Mouse (Mus musculus) limb, embryonic 11.5 days (tissue): Measurements from ENCODE around the gene 9430038I01Rik. TPM values are rescaled to one million over a fixed set of nuclear protein-coding genes. Genes with fewer than 3 reads are reported as not detected.
"Not testable (repeated sequence)": the region's sequence is repeated elsewhere in the genome, so short reads cannot be mapped to it uniquely, and the experiment has no call there.

ENCODE experiments used
- ATAC-seq: fragments of 200-750 bp; cut with Nextera tagmentation; 2 replicates; pipeline ENCODE4 v1.8.0; 2017; ENCODE audit warnings: low read depth; ENCODE audit not compliant: insufficient number of reproducible peaks, low FRiP score, low TSS enrichment
- DNase-seq: peaks from one replicate; pipeline ENCODE4 v3.0.0-alpha.2; 2015; ENCODE audit warnings: low spot score
- H3K27ac ChIP-seq: fragments of 300-500 bp; sonication (generic); replicated peaks from 2 replicates; pipeline ENCODE4 v1.5.1; 2014; ENCODE audit warnings: low read depth, mild to moderate bottlenecking, low read length
- H3K27me3 ChIP-seq: fragments of 300-500 bp; sonication (generic); 2 replicates; pipeline ENCODE4 v1.6.1; 2014; ENCODE audit warnings: mild to moderate bottlenecking, low read length, mixed read lengths; ENCODE audit not compliant: control insufficient read depth, insufficient read depth
- H3K36me3 ChIP-seq: fragments of 300-500 bp; sonication (generic); 2 replicates; pipeline ENCODE4 v1.6.1; 2014; ENCODE audit warnings: mild to moderate bottlenecking, low read length, moderate library complexity, mixed read lengths; ENCODE audit not compliant: control insufficient read depth, insufficient read depth
- H3K4me1 ChIP-seq: fragments of 300-500 bp; sonication (generic); 2 replicates; pipeline ENCODE4 v1.6.1; 2014; ENCODE audit warnings: low read length, mixed read lengths; ENCODE audit not compliant: control insufficient read depth, insufficient read depth
- H3K4me2 ChIP-seq: fragments of 300-500 bp; sonication (generic); 2 replicates; pipeline ENCODE4 v1.6.1; 2014; ENCODE audit warnings: low read depth, mild to moderate bottlenecking, moderate library complexity; ENCODE audit not compliant: severe bottlenecking
- H3K4me3 ChIP-seq: fragments of 300-500 bp; sonication (generic); 2 replicates; pipeline ENCODE4 v1.5.1; 2014; ENCODE audit warnings: low read depth, low read length
- H3K9ac ChIP-seq: fragments of 300-500 bp; sonication (generic); 2 replicates; pipeline ENCODE4 v1.6.1; 2014; ENCODE audit warnings: mild to moderate bottlenecking, low read length
- H3K9me3 ChIP-seq: fragments of 300-500 bp; sonication (generic); 2 replicates; pipeline ENCODE4 v1.6.1; 2016; ENCODE audit warnings: low read length; ENCODE audit not compliant: control insufficient read depth
- WGBS: fragments of 180-500 bp; shearing (Covaris S2); extraction: QIAGEN DNeasy Blood & Tissue Kit; methylation state at CpG from one replicate; pipeline ENCODE4 v1.1.7; 2014; 5-methylcytosine and 5-hydroxymethylcytosine counted together
- polyA plus RNA-seq: library from polyadenylated mRNA; unstranded; fragments of >200 nt; fragmentation: Nextera tagmentation; extraction: Ambion mirVana; gene quantifications from 2 replicates; pipeline ENCODE4 v1.2.1, GENCODE M21; 2014

The 9430038I01Rik gene
- 24.3 and 26.2 TPM in 2 replicates for polyA plus RNA-seq

DNA sequence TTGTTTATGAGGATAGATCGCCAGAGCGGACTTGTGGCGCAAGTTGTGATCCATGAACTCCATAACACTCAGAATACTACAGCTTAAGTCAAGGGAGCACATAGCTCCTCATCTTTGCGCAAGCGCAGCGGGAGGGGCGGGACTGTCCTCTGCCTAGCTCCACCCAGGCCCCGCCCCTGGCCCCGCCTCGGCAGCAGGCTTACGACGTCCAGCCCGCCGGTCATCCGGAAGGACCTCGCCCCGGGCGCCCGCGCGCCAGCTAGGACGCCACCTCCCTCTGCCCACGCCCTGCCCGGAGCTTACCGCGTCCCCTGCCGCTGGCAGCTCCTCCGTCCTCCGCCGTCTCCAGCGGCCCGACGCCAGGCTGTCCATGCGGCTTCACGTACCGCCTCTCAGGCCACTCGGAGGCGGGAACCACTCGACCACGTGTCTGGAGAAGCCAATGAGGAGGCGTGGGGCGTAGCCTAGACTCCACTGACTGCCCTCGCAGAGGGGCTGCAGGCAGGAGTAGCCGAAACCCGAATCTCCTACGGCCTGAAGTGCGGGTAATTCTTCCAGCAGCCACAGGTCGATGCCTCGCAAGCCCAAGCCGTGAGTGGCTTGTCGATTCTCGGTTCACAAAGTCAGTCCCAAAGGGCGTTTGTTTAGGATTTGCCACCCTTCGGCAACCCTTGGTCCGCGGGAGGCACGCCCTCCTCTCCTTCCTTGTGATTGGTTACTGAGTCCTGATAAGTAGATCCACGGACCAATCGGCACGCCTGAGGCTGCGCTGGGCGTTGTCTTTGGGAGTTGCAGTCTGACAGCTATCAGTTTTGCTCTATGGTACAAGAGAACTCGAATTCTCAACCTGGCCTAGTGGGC, at the start of gene 9430038I01Rik:
Gene 9430038I01Rik, minus strand, starts transcription at position 426 of the 861 bp plus-strand sequence.
- Histone ChIP-seq H3K4me2 (peak within 1 kb of the TSS; percentile 50), H3K4me1 (peaks cover 3% of the 10 kb centered on the region; the same call in 1 of the 2 replicates), H3K9me3 (no peaks in the 10 kb centered on the region), H3K4me3 (peak within 1 kb of the TSS; percentile 63), H3K27ac (peak within 1 kb of the TSS; percentile 48; the same call in 1 of the 2 replicates), H3K27me3 (no peaks in the 10 kb centered on the region), H3K9ac (peak within 1 kb of the TSS; percentile 74), H3K36me3 (no peaks in the 10 kb centered on the region)
- DNase-seq: peak; percentile 96
- WGBS: under 1% methylated on average over 63 of the region's 63 CpGs
- ATAC-seq: peak; percentile 99

DNA sequence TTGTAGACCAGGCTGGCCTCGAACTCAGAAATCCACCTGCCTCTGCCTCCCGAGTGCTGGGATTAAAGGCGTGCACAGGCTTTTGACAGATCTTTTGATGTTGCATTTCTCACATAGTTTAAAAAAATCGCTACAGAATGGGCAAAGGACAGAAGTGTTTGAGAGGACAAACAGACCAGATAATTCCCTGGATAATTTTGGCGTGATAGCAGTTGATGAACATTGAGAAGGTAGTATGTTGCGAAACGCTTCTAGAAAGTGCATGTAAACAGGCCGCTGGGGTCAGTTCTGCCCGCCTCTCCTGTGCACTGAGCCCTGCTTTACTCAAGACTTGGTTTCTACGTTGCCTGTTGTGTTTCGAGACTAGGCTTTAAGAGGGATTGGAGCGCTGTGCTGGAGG, 34.8 kb upstream of the 9430038I01Rik start:
- DNase-seq: no peak
- 94% methylated on average over 12 of the region's 12 CpGs for WGBS

DNA sequence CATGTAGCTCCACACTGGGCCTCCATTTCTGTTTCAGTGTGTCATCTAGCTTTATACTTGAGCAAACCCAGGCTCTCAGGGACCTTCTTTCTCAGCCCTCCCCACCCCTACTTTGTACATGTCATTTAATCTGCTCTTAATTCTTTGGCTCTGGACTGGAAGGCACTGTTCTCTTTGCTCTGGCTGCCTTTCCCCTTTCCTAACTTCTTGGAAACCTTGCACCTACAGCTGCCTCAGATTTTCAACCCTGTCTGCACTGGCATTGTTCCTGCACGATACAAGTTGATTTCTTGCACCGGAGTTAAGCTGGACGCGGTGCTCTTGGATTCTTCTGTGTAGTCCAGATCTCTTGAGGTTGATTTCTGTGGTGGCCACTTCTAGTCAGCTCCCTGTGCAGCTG, 32.4 kb upstream of the 9430038I01Rik start:
- H3K4me2 ChIP-seq: no peak overlapping the region
- no peak overlapping the region for H3K9ac ChIP-seq
- no peak for DNase-seq
- H3K27me3 ChIP-seq: no peaks in the 10 kb centered on the region
- H3K4me1 ChIP-seq: peaks cover 2% of the 10 kb centered on the region; the same call in 1 of the 2 replicates
- H3K27ac ChIP-seq: no peak overlapping the region
- no peak overlapping the region for H3K4me3 ChIP-seq
- peaks cover 6% of the 10 kb centered on the region; the same call in 1 of the 2 replicates for H3K36me3 ChIP-seq
- 95% methylated on average over 4 of the region's 4 CpGs for WGBS
- ATAC-seq: no peak
- no peaks in the 10 kb centered on the region for H3K9me3 ChIP-seq

More for the DNA sequence above, 34.8 kb upstream of the 9430038I01Rik start:
- Histone ChIP-seq H3K27ac (no peak overlapping the region), H3K4me1 (0 out of 2 replicates have a peak, but pooled peaks cover 2% of the 10 kb centered on the region), H3K4me2 (no peak overlapping the region), H3K9me3 (no peaks in the 10 kb centered on the region), H3K36me3 (peaks cover 7% of the 10 kb centered on the region; the same call in 1 of the 2 replicates), H3K27me3 (no peaks in the 10 kb centered on the region), H3K9ac (no peak overlapping the region), H3K4me3 (no peak overlapping the region)
- ATAC-seq: no peak

DNA sequence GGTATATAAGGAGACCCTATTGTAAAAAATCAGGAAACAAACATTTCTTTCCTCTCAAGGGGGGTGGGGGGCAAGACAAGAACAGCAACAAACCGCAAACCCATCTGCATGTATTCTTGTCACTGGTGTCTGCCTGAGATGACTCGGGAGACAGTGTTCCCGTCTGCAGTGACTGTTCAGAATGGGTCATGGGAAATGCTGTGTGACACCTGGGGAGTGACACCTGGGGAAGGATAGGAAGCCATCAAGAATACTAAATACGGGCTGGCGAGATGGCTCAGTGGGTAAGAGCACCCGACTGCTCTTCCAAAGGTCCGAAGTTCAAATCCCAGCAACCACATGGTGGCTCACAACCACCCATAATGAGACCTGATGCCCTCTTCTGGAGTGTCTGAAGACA, 28.4 kb upstream of the 9430038I01Rik start:
- ATAC-seq: not testable (repeated sequence)
- WGBS: 85% methylated on average over 7 of the region's 7 CpGs

DNA sequence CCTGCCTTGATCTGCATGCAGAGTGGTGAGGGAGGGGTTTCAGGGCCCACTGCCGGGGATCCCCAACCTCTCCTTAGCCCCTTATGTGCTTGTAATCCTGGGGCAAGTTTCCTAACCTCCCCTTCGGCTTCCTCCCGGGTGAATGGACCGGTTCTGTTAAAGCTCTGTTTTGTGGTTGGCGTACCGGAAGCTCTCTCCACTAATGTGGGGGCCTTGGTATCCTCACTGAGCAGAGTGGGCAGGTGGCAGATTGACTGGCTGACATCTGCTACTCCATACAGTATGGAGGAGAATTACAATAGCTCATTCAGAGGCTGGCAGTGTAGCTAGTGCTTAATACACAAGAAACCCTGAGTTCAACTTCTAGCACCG, 27.6 kb upstream of the 9430038I01Rik start:
- ATAC-seq (no peak), DNase-seq (no peak)
- peaks cover 2% of the 10 kb centered on the region; the same call in 1 of the 2 replicates for H3K4me1 ChIP-seq
- peak overlapping the region; percentile 89 for H3K4me3 ChIP-seq
- H3K36me3 ChIP-seq: no peaks in the 10 kb centered on the region
- 6% methylated on average over 7 of the region's 7 CpGs for WGBS
- peak overlapping the region; percentile 10; the same call in 1 of the 2 replicates for H3K27ac ChIP-seq
- no peaks in the 10 kb centered on the region for H3K9me3 ChIP-seq
- H3K4me2 ChIP-seq: peak overlapping the region; percentile 66
- peak overlapping the region; percentile 90 for H3K9ac ChIP-seq
- no peaks in the 10 kb centered on the region for H3K27me3 ChIP-seq

More for the DNA sequence above, 28.4 kb upstream of the 9430038I01Rik start:
- not testable (repeated sequence) for H3K9ac ChIP-seq, H3K4me1 ChIP-seq, H3K36me3 ChIP-seq, H3K4me3 ChIP-seq, H3K9me3 ChIP-seq, H3K27ac ChIP-seq, H3K27me3 ChIP-seq, DNase-seq
- peak overlapping the region; percentile 66; the same call in 1 of the 2 replicates for H3K4me2 ChIP-seq

DNA sequence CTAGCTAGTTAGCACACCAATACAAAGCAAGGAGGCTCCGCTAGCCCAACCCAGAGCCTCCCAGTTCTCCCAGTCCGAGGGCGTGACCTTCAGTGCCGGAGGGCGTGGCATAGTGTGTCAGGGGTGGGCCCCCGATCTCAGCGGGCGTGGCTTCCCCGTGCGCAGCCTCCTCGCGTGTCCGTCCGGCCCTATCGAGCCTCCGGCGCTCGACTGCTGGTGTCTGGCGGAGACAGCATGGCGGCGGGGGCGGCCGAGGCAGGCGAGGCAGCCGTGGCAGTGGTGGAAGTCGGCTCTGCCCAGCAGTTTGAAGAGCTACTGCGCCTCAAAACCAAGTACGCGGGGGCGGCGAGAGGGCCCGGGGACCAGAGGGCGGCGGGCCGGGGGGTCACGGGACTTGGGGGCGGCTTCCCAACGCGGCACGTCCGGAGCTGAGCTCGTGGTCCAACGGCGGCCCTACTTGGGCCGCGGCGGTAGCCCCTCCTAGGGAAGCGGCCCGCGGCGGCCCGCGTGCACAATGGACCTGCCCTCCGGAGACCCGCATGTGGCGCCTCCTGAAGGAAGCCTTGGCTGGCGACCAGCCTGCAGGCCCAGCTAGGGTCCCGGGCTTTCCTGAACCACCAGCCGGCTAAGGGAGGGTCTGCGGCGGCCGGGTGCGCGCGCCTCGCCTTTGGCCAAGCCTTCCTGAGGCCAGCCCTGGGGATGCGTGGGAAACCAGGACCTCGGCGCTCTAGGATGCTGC, 27.0 kb upstream of the 9430038I01Rik start, which contains the start of gene Glrx3:
Gene Glrx3, plus strand, starts transcription at position 175 of the 739 bp plus-strand sequence.
- under 1% methylated on average over 68 of the region's 69 CpGs for WGBS
- Histone ChIP-seq H3K4me1 (peaks cover 2% of the 10 kb centered on the region), H3K27me3 (no peaks in the 10 kb centered on the region), H3K9ac (peak within 1 kb of the TSS; percentile 90), H3K36me3 (no peaks in the 10 kb centered on the region), H3K4me2 (peak within 1 kb of the TSS; percentile 66), H3K9me3 (no peaks in the 10 kb centered on the region), H3K4me3 (peak within 1 kb of the TSS; percentile 89), H3K27ac (peak within 1 kb of the TSS; percentile 10; the same call in 1 of the 2 replicates)
- peak; percentile 93 for ATAC-seq
- peak; percentile 94 for DNase-seq

DNA sequence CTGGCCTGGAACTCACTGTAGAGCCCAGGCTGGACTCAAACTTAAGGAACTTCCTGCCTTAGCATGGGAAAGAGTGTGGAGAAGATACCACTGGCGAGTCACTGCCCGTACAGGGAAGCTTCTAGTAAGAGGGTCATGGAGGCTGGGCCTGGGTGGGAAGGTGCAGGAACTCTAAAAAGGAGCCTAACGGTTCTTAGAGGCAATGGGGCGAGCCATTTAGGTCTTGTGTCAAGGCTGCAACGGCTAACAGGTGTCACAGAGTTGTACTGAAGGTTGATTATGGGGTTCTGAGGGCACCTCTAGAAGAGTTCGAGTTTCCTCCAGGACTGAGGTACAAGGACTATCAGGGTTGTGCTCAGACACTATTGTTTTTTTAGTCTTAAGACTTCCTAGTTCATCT, 26.3 kb upstream of the 9430038I01Rik start:
- no peak for ATAC-seq
- WGBS: 76% methylated on average over 6 of the region's 6 CpGs

More for the DNA sequence above, 26.3 kb upstream of the 9430038I01Rik start:
- peak overlapping the region; percentile 89 for H3K4me3 ChIP-seq
- H3K4me2 ChIP-seq: peak overlapping the region; percentile 27; the same call in 1 of the 2 replicates
- no peak overlapping the region for H3K27ac ChIP-seq
- no peak overlapping the region for H3K9ac ChIP-seq
- H3K36me3 ChIP-seq: no peaks in the 10 kb centered on the region
- no peaks in the 10 kb centered on the region for H3K27me3 ChIP-seq
- no peaks in the 10 kb centered on the region for H3K9me3 ChIP-seq
- DNase-seq: no peak
- H3K4me1 ChIP-seq: peaks cover 9% of the 10 kb centered on the region
